Mouse (Mus musculus): ENCODE measurements around the gene Cdc42se2. TPM values are rescaled to one million over a fixed set of nuclear protein-coding genes. Genes with fewer than 3 reads are reported as not detected.
A peak's percentile ranks its signal among the peaks of the same experiment; 100 is the strongest.

Cdc42se2 gene
- total RNA-seq, 2 experiments from 2014 or later: 12.5 to 39.0 TPM

- ATAC-seq (replicated peaks; ENCODE audit: low FRiP score, poor library complexity, severe bottlenecking): no peak
Observed at GRCm38 (mm10) chr11:54796551-54796950, 9.1 kb upstream of the Cdc42se2 start.

GRCm38 (mm10) chr11:54794678-54795077 is 7.2 kb upstream of the Cdc42se2 start:
- no peak for ATAC-seq (replicated peaks; ENCODE audit: low FRiP score, poor library complexity, severe bottlenecking)

- no peak for ATAC-seq (replicated peaks; ENCODE audit: low FRiP score, poor library complexity, severe bottlenecking)
Observed at GRCm38 (mm10) chr11:54793173-54793572, 5.7 kb upstream of the Cdc42se2 start.

GRCm38 (mm10) chr11:54791458-54791857 is 4.0 kb upstream of the Cdc42se2 start:
- ATAC-seq (replicated peaks; ENCODE audit: low FRiP score, poor library complexity, severe bottlenecking): no peak

- peak; percentile 49 for ATAC-seq (replicated peaks; ENCODE audit: low FRiP score, poor library complexity, severe bottlenecking)
Observed at GRCm38 (mm10) chr11:54786858-54787487, 502 bp downstream of the Cdc42se2 start.

- no peak for ATAC-seq (replicated peaks; ENCODE audit: low FRiP score, poor library complexity, severe bottlenecking)
Observed at GRCm38 (mm10) chr11:54785566-54785965, 1.9 kb downstream of the Cdc42se2 start.

- ATAC-seq (replicated peaks; ENCODE audit: low FRiP score, poor library complexity, severe bottlenecking): no peak
Observed at GRCm38 (mm10) chr11:54784436-54784835, 3.0 kb downstream of the Cdc42se2 start.

- no peak for ATAC-seq (replicated peaks; ENCODE audit: low FRiP score, poor library complexity, severe bottlenecking)
Observed at GRCm38 (mm10) chr11:54782253-54782652, 5.2 kb downstream of the Cdc42se2 start.

- no peak for ATAC-seq (replicated peaks; ENCODE audit: low FRiP score, poor library complexity, severe bottlenecking)
Observed at GRCm38 (mm10) chr11:54779946-54780345, 7.5 kb downstream of the Cdc42se2 start.

GRCm38 (mm10) chr11:54778131-54778844 is 9.2 kb downstream of the Cdc42se2 start:
- ATAC-seq (replicated peaks; ENCODE audit: low FRiP score, poor library complexity, severe bottlenecking): no peak

GRCm38 (mm10) chr11:54777387-54778130 is 9.9 kb downstream of the Cdc42se2 start:
- no peak for ATAC-seq (replicated peaks; ENCODE audit: low FRiP score, poor library complexity, severe bottlenecking)

GRCm38 (mm10) chr11:54776735-54777333 is 10.6 kb downstream of the Cdc42se2 start:
- ATAC-seq (replicated peaks; ENCODE audit: low FRiP score, poor library complexity, severe bottlenecking): no peak

GRCm38 (mm10) chr11:54776367-54776701 is 11.1 kb downstream of the Cdc42se2 start:
- no peak for ATAC-seq (replicated peaks; ENCODE audit: low FRiP score, poor library complexity, severe bottlenecking)

- ATAC-seq (replicated peaks; ENCODE audit: low FRiP score, poor library complexity, severe bottlenecking): no peak
Observed at GRCm38 (mm10) chr11:54775628-54776366, 11.7 kb downstream of the Cdc42se2 start.

- ATAC-seq (replicated peaks; ENCODE audit: low FRiP score, poor library complexity, severe bottlenecking): no peak
Observed at GRCm38 (mm10) chr11:54774282-54775078, 13.0 kb downstream of the Cdc42se2 start.

- no peak for ATAC-seq (replicated peaks; ENCODE audit: low FRiP score, poor library complexity, severe bottlenecking)
Observed at GRCm38 (mm10) chr11:54771549-54771948, 15.9 kb downstream of the Cdc42se2 start.

GRCm38 (mm10) chr11:54769843-54770242 is 17.6 kb downstream of the Cdc42se2 start:
- no peak for ATAC-seq (replicated peaks; ENCODE audit: low FRiP score, poor library complexity, severe bottlenecking)

GRCm38 (mm10) chr11:54768116-54768690 is 19.3 kb downstream of the Cdc42se2 start:
- no peak for ATAC-seq (replicated peaks; ENCODE audit: low FRiP score, poor library complexity, severe bottlenecking)

GRCm38 (mm10) chr11:54764759-54765158 is 22.7 kb downstream of the Cdc42se2 start:
- ATAC-seq (replicated peaks; ENCODE audit: low FRiP score, poor library complexity, severe bottlenecking): 0 out of 2 replicates have a peak, but pooled peaks have one; percentile 46
